Mouse (Mus musculus): ENCODE data around the gene Bola1. TPM values are rescaled to one million over a fixed set of nuclear protein-coding genes. Genes with fewer than 3 reads are reported as not detected.
A peak's percentile ranks its signal among the peaks of the same experiment; 100 is the strongest.
"Not testable (repeated sequence)": the region's sequence is repeated elsewhere in the genome, so short reads cannot be mapped to it uniquely, and the experiment has no call there.

Gene Bola1
- polyA plus RNA-seq, 1 experiment from 2014 or later = 59.8 TPM

DNA sequence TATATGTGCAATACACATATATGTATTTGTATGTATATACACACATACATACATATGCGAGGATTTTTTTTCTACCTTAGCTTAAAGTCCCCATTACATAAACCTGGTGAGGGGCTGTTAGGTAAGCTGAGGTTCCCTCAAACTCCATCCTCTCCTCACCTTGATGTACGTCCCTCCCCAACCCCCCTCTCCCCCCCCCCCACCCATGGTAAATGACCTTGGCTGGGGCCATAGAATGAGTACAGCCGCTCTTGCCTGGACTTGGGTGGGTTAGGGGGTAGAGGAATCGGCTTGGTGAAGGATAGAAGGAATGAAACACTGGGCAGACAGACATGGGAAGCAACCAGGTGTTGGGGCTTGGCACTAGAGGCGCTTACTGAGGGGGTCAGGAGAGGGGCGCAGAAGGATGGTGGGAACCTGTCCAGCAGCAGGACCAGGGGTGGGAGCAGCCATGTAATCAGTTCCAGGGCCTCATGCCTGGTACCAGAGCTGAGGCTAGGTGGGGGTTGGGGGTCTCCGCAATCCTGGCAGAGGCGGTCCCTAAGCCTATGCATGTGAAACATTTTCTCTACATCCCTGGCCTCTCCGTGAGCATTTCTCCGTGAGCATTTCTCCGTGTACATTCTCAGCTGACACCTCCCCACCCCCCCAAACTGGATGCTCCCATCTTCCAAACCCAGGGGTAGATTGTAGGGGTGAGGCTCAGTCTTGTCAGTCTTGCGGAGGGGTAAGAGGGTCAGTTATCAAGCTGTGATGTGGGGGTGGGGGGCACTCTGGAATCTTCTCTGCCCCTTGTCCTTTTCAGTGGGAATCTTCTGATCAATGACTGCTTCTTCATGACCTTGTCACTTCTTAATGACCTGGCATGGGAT, 37.8 kb downstream of the Bola1 start:
- H3K4me3 ChIP-seq = peak overlapping the region; percentile 52
- no peaks in the 10 kb centered on the region for H3K27me3 ChIP-seq
- H3K9ac ChIP-seq = peak overlapping the region; percentile 73
- H3K36me3 ChIP-seq = peaks cover 29% of the 10 kb centered on the region
- peaks cover 24% of the 10 kb centered on the region for H3K4me1 ChIP-seq
- ATAC-seq (ENCODE audit: low FRiP score) = peak; percentile 49
- H3K4me2 ChIP-seq (replicated peaks) = peak overlapping the region; percentile 75
- peak overlapping the region; percentile 65 for H3K27ac ChIP-seq
- WGBS = 32% methylated on average over 12 of the region's 12 CpGs
- no peaks in the 10 kb centered on the region for H3K9me3 ChIP-seq (replicated peaks)

DNA sequence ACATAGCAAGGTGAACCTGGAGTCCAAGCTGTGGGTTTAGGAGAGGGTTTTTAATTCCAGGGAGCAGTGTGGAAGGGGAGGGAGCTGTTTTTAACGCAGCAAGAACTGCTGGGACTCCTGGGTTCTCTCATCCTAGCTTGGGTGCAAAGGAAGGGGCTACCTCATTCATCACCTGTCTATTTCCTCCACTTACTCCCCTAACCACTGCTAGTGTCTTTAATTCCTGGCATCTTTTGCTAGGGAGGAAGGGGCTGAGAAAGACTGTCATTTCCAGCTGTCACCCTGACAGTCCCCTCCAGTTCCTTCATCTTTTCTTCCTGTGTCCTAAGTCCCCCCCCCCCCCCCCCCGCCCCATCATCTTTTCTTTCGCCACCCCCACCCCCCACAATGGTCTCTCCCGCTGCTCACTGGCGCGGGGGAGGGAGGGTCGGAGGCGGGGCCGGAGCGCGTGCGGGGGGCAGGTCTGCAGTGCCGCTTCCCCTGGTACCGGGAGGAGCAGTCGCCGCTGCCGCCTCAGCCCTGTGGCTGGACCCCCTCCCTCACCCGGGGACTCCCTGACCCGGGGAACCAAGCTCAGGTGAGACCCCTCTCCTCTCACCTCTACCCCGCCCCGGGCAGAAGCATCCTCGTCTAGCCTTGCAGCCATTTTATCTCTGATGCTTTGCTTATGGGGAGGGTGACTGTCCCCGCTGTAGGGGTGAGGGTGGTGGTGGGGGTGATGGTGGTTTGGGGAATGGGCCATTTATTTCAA, 38.6 kb downstream of the Bola1 start, which contains the start of gene Sv2a:
TSS of gene Sv2a (plus strand) at position 425 of the 751 bp plus-strand sequence.
- 0% methylated on average over 10 of the region's 23 CpGs for WGBS
- H3K27ac ChIP-seq = peak within 1 kb of the TSS; percentile 82
- peak; percentile 68 for ATAC-seq (ENCODE audit: low FRiP score)

DNA sequence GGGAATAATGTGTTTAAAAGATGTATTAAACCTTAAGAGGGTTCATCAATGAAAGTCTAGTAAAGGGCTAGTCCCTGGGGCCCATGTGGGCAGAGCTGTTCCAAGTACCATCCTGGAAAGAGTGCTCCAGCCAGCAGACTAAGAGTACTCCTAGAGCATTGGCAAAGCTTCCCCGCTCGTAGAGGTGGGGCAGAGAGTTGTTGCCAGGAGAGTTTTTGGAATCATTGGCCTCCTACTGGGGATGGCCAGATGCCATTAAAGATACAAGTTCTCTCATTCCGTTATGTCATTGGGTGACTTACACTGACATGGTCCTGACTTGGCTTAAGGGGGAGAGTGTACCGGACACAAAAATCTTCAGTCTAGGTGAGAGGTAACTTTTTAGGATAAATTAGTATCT, 40.0 kb downstream of the Bola1 start:
- Histone ChIP-seq H3K9ac (no peak overlapping the region), H3K4me3 (no peak overlapping the region), H3K27me3 (no peaks in the 10 kb centered on the region), H3K36me3 (peaks cover 41% of the 10 kb centered on the region), H3K27ac (no peak overlapping the region), H3K4me1 (peaks cover 20% of the 10 kb centered on the region), H3K4me2 (replicated peaks) (no peak overlapping the region), H3K9me3 (replicated peaks) (no peaks in the 10 kb centered on the region)
- WGBS = 67% methylated on average over 4 of the region's 4 CpGs
- no peak for ATAC-seq (ENCODE audit: low FRiP score)

More for the DNA sequence above, 38.6 kb downstream of the Bola1 start, which contains the start of gene Sv2a:
- Histone ChIP-seq H3K4me2 (replicated peaks) (peak within 1 kb of the TSS; percentile 75), H3K9ac (peak within 1 kb of the TSS; percentile 73), H3K4me1 (peaks cover 24% of the 10 kb centered on the region), H3K36me3 (peaks cover 37% of the 10 kb centered on the region), H3K27me3 (no peaks in the 10 kb centered on the region), H3K4me3 (peak within 1 kb of the TSS; percentile 52), H3K9me3 (replicated peaks) (no peaks in the 10 kb centered on the region)

- Histone ChIP-seq H3K36me3 (peaks cover 47% of the 10 kb centered on the region), H3K4me2 (replicated peaks) (no peak overlapping the region), H3K4me3 (no peak overlapping the region), H3K27ac (no peak overlapping the region), H3K27me3 (no peaks in the 10 kb centered on the region), H3K4me1 (peaks cover 25% of the 10 kb centered on the region), H3K9me3 (replicated peaks) (no peaks in the 10 kb centered on the region), H3K9ac (no peak overlapping the region)
- 88% methylated on average over 2 of the region's 2 CpGs for WGBS
- no peak for ATAC-seq (ENCODE audit: low FRiP score)
These were observed 40.6 kb downstream of the Bola1 start for GRCm38 (mm10) chr3:96178902-96179301.

DNA sequence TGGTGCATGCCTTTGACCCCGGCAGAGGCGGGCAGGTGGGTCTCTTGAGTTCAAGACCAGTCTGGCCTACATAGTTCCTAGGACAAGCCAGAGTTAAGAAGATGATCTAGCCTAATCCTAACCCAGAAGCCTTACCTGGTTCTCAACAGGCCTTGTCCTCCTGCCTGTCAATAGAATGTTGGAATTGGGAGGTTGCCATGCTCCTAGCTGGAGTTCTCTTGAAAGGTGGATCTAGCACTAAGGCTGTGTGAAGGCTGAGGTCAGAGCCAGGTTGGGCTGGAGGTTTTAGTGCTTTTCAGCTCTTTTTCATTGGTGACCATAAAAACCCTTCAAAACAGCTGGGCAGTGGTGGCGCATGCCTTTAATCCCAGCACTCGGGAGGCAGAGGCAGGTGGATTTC, 41.1 kb downstream of the Bola1 start:
- Histone ChIP-seq H3K4me3 (no peak overlapping the region), H3K27me3 (no peaks in the 10 kb centered on the region), H3K4me1 (peaks cover 29% of the 10 kb centered on the region), H3K9me3 (replicated peaks) (no peaks in the 10 kb centered on the region), H3K9ac (no peak overlapping the region), H3K4me2 (replicated peaks) (no peak overlapping the region), H3K27ac (no peak overlapping the region), H3K36me3 (peaks cover 48% of the 10 kb centered on the region)
- WGBS = 95% methylated on average over 4 of the region's 4 CpGs
- no peak for ATAC-seq (ENCODE audit: low FRiP score)

GRCm38 (mm10) chr3:96175251-96175650, 44.3 kb downstream of the Bola1 start:
- no peak overlapping the region for H3K4me2 ChIP-seq (replicated peaks)
- H3K4me1 ChIP-seq = peaks cover 32% of the 10 kb centered on the region
- no peak overlapping the region for H3K4me3 ChIP-seq
- no peaks in the 10 kb centered on the region for H3K9me3 ChIP-seq (replicated peaks)
- no peak for ATAC-seq (ENCODE audit: low FRiP score)
- H3K9ac ChIP-seq = no peak overlapping the region
- 96% methylated on average over 6 of the region's 6 CpGs for WGBS
- no peaks in the 10 kb centered on the region for H3K27me3 ChIP-seq
- peaks cover 48% of the 10 kb centered on the region for H3K36me3 ChIP-seq
- H3K27ac ChIP-seq = no peak overlapping the region

GRCm38 (mm10) chr3:96174042-96174441, 45.5 kb downstream of the Bola1 start:
- H3K4me3 ChIP-seq; H3K27me3 ChIP-seq; ATAC-seq (ENCODE audit: low FRiP score); H3K9me3 ChIP-seq (replicated peaks); H3K27ac ChIP-seq; H3K9ac ChIP-seq: not testable (repeated sequence)
- whole genome bisulfite sequencing = 87% methylated on average over 4 of the region's 4 CpGs
- H3K4me2 ChIP-seq (replicated peaks) = 0 out of 2 replicates have a peak overlapping the region, but pooled peaks have one; percentile 5
- H3K4me1 ChIP-seq = peaks cover 35% of the 10 kb centered on the region
- H3K36me3 ChIP-seq = peaks cover 48% of the 10 kb centered on the region

- Histone ChIP-seq H3K9ac (peak overlapping the region; percentile 90), H3K4me2 (replicated peaks) (peak overlapping the region; percentile 97), H3K4me3 (peak overlapping the region; percentile 90), H3K36me3 (peaks cover 40% of the 10 kb centered on the region), H3K9me3 (replicated peaks) (no peaks in the 10 kb centered on the region), H3K4me1 (peaks cover 35% of the 10 kb centered on the region), H3K27me3 (no peaks in the 10 kb centered on the region), H3K27ac (no peak overlapping the region)
- ATAC-seq (ENCODE audit: low FRiP score) = no peak
- 44% methylated on average over 7 of the region's 7 CpGs for WGBS
These were observed 46.3 kb downstream of the Bola1 start for GRCm38 (mm10) chr3:96173185-96173584.

DNA sequence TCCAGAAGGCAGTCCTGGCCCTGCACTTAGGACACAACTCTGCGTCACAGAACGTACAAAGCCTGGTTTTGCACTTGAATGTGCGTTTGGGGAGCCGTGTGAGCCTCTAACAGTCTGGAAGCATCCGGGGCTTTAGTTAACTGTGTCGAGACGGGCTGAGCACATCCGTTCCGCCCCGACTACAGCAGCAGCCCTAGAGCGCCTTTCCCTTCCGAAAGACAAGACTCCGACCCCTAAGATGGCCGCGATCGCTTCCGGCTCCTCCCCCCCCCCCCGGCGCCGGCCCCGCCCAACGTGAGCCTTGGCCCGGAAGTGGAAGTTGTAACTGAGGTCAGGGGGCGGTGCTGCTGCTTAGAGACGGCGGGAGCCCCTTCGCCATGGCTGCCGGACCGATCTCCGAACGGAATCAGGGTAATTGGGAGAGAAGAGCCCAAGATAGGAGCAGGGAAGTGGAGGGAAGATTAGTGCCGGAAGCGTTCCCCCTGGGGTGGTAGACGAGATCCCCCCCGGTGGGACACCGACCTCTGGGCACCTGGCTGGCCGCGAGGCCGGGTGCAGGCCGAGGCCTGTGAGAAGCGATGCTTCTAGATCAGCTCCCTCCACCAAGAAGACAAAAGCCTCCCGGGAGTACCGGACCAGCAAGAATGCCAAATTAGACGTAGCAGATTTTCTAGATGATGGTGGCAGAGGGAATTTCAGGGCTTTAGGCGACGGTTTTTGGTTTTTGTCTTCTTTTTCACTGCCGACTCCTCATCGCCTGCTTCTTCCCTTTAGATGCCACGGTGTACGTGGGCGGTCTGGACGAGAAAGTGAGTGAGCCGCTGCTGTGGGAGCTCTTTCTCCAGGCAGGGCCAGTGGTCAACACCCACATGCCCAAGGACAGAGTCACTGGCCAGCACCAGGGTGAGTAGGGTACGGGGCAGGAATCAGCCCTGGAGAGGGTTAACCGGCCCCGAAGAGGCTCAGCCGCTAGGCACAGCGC, 47.0 kb downstream of the Bola1 start, which contains the start of gene Sf3b4:
TSS of gene Sf3b4 (plus strand) at position 136 of the 982 bp plus-strand sequence.
- ATAC-seq (ENCODE audit: low FRiP score) = peak; percentile 93
- H3K9me3 ChIP-seq (replicated peaks) = no peaks in the 10 kb centered on the region
- peak within 1 kb of the TSS; percentile 99 for H3K27ac ChIP-seq
- WGBS = 1% methylated on average over 58 of the region's 58 CpGs
- H3K36me3 ChIP-seq = peaks cover 33% of the 10 kb centered on the region
- H3K27me3 ChIP-seq = no peaks in the 10 kb centered on the region
- H3K9ac ChIP-seq = peak within 1 kb of the TSS; percentile 90
- peaks cover 35% of the 10 kb centered on the region for H3K4me1 ChIP-seq
- peak within 1 kb of the TSS; percentile 90 for H3K4me3 ChIP-seq
- H3K4me2 ChIP-seq (replicated peaks) = peak within 1 kb of the TSS; percentile 97

DNA sequence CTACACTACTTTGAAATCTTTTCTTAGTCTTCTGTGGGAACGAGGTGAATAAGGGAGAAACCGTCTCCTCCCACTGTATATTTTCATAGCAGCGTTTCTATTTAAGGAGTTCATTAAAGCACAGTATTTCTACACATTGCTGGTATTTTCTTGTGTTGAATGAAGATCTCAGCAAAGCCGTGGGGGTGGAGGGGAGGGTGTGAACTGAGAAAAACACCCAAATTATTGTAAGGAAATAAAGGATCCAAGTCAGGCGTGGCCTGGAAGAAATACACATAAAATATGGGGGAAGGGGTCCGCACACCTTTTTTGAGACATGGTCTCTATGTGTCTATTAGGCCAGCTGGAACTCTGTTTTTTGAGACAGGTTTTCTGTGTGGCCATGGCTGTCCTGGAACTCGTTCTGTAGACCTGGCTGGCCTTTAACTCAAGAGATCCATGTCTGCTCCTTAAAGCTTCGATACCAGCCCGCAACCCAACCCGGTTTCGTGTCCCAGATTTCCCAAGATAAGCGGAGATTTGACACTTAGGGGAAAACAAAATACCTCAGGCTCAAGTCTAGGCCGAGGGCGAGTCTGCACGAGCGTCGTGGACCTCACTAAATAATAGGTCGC, 47.8 kb downstream of the Bola1 start:
- no peak for ATAC-seq (ENCODE audit: low FRiP score)
- peaks cover 27% of the 10 kb centered on the region for H3K36me3 ChIP-seq
- H3K4me1 ChIP-seq = peaks cover 35% of the 10 kb centered on the region
- H3K4me3 ChIP-seq = peak overlapping the region; percentile 90
- H3K4me2 ChIP-seq (replicated peaks) = peak overlapping the region; percentile 97
- peak overlapping the region; percentile 90 for H3K9ac ChIP-seq
- peak overlapping the region; percentile 99 for H3K27ac ChIP-seq
- no peaks in the 10 kb centered on the region for H3K27me3 ChIP-seq
- WGBS = 25% methylated on average over 18 of the region's 18 CpGs
- no peaks in the 10 kb centered on the region for H3K9me3 ChIP-seq (replicated peaks)

DNA sequence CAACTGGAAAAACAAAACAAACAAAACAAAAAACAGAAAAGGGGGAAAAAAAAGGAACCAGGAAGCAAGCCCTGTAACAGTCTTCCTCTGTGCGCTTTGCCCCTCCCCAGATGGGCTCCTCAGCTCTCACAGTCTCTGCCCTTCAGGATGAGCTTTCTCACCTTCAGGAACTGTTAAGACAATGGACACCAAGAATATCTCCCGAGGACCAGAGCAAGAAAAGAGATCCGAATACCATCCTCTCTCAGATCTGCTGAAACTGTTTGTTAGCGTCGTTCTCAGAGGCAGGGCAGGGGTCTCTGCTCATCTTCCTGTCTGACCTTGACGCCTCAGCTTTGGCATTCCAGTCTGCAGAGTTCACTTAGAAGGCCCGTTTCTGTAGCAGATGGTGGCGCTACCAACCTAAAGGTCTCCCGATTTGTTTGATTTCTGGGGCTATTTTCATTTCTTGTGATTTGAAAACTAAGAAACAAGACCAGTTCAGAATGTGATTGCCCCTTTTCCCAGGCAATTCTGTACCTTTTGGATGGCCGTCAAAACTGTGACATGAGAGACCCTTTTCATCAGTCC, 48.4 kb downstream of the Bola1 start:
- no peak for ATAC-seq (ENCODE audit: low FRiP score)
- Histone ChIP-seq H3K4me1 (peaks cover 35% of the 10 kb centered on the region), H3K9ac (peak overlapping the region; percentile 90; the same call in 1 of the 2 replicates), H3K9me3 (replicated peaks) (no peaks in the 10 kb centered on the region), H3K27me3 (no peaks in the 10 kb centered on the region), H3K4me3 (peak overlapping the region; percentile 90), H3K4me2 (replicated peaks) (peak overlapping the region; percentile 97), H3K27ac (peak overlapping the region; percentile 99), H3K36me3 (peaks cover 21% of the 10 kb centered on the region)
- WGBS = 72% methylated on average over 10 of the region's 10 CpGs

Data from hindbrain, embryonic 12.5 days (tissue).